Mouse (Mus musculus) liver, embryonic 11.5 days (tissue): Measurements from ENCODE around the gene Zc3h15. TPM values are rescaled to one million over a fixed set of nuclear protein-coding genes. Genes with fewer than 3 reads are reported as not detected.

Experiments used
- ATAC-seq: fragments of 200-750 bp; cut with Nextera tagmentation; replicated peaks from 2 replicates; pipeline ENCODE4 v1.8.0; 2017; ENCODE audit warnings: moderate number of reproducible peaks, mild to moderate bottlenecking, moderate TSS enrichment, moderate library complexity; ENCODE audit not compliant: low FRiP score
- DNase-seq: peaks from one replicate; pipeline ENCODE4 v3.0.0-alpha.2; 2017; ENCODE audit warnings: low spot score
- H3K27ac ChIP-seq: fragments of 300-500 bp; sonication (generic); 2 replicates; pipeline ENCODE4 v1.5.1; 2014; ENCODE audit warnings: mild to moderate bottlenecking, low read depth, low read length, control low read depth
- H3K27me3 ChIP-seq: fragments of 300-500 bp; sonication (generic); replicated peaks from 2 replicates; pipeline ENCODE4 v1.6.1; 2014; ENCODE audit warnings: low read length, mixed read lengths; ENCODE audit not compliant: control insufficient read depth, insufficient read depth
- H3K36me3 ChIP-seq: fragments of 300-500 bp; sonication (generic); 2 replicates; pipeline ENCODE4 v1.6.1; 2014; ENCODE audit warnings: mild to moderate bottlenecking, low read length, moderate library complexity, mixed read lengths; ENCODE audit not compliant: control insufficient read depth, insufficient read depth
- H3K4me1 ChIP-seq: fragments of 300-500 bp; sonication (generic); replicated peaks from 2 replicates; pipeline ENCODE4 v1.6.1; 2014; ENCODE audit warnings: low read length, mixed read lengths; ENCODE audit not compliant: control insufficient read depth, insufficient read depth
- H3K4me2 ChIP-seq: fragments of 300-500 bp; sonication (generic); 2 replicates; pipeline ENCODE4 v1.6.1; 2014; ENCODE audit warnings: mild to moderate bottlenecking, control low read depth, moderate library complexity
- H3K4me3 ChIP-seq: fragments of 300-500 bp; sonication (generic); 2 replicates; pipeline ENCODE4 v1.5.1; 2014; ENCODE audit warnings: low read depth, low read length, control low read depth
- H3K9ac ChIP-seq: fragments of 300-500 bp; sonication (generic); 2 replicates; pipeline ENCODE4 v1.6.1; 2014; ENCODE audit warnings: low read depth, low read length, control low read depth
- H3K9me3 ChIP-seq: fragments of 300-500 bp; sonication (generic); 2 replicates; pipeline ENCODE4 v1.6.1; 2016; ENCODE audit warnings: low read length, inconsistent platforms, mixed read lengths; ENCODE audit not compliant: control insufficient read depth
- WGBS: fragments of 180-500 bp; shearing (Covaris S2); extraction: QIAGEN DNeasy Blood & Tissue Kit; methylation state at CpG from one replicate; pipeline ENCODE4 v1.1.7; 2014; 5-methylcytosine and 5-hydroxymethylcytosine counted together
- polyA plus RNA-seq: library from polyadenylated mRNA; unstranded; fragments of >200 nt; fragmentation: Nextera tagmentation; extraction: Ambion mirVana; gene quantifications from 2 replicates; pipeline ENCODE4 v1.2.1, GENCODE M21; 2014

Gene Zc3h15
- 122 and 126 TPM in 2 replicates for polyA plus RNA-seq

GRCm38 (mm10) chr2:83644276-83645252, at the start of gene Zc3h15:
Gene Zc3h15 (plus strand): TSS chr2:83644435.
- DNase-seq (peak; percentile 91), ATAC-seq (peak; percentile 99)
- no peaks in the 10 kb centered on the region for H3K27me3 ChIP-seq
- peaks cover 14% of the 10 kb centered on the region; the same call in 1 of the 2 replicates for H3K4me1 ChIP-seq
- peak within 1 kb of the TSS; percentile 94 for H3K9ac ChIP-seq
- H3K27ac ChIP-seq, result peak within 1 kb of the TSS; percentile 85
- peaks cover 2% of the 10 kb centered on the region; the same call in 1 of the 2 replicates for H3K36me3 ChIP-seq
- H3K9me3 ChIP-seq, result no peaks in the 10 kb centered on the region
- H3K4me3 ChIP-seq, result peak within 1 kb of the TSS; percentile 74
- H3K4me2 ChIP-seq, result peak within 1 kb of the TSS; percentile 79
- WGBS, result under 1% methylated on average over 76 of the region's 100 CpGs

- Histone ChIP-seq H3K27me3 (no peaks in the 10 kb centered on the region), H3K4me1 (no peaks in the 10 kb centered on the region), H3K9me3 (no peaks in the 10 kb centered on the region), H3K4me3 (no peak overlapping the region), H3K27ac (no peak overlapping the region), H3K9ac (no peak overlapping the region), H3K36me3 (no peaks in the 10 kb centered on the region), H3K4me2 (no peak overlapping the region)
- DNase-seq (no peak), ATAC-seq (no peak)
- 83% methylated on average over 11 of the region's 11 CpGs for WGBS
Observed at GRCm38 (mm10) chr2:83620558-83621367, 23.5 kb upstream of the Zc3h15 start.

- Histone ChIP-seq H3K4me2 (no peak overlapping the region), H3K9me3 (no peaks in the 10 kb centered on the region), H3K4me1 (no peaks in the 10 kb centered on the region), H3K27me3 (no peaks in the 10 kb centered on the region), H3K4me3 (no peak overlapping the region), H3K36me3 (no peaks in the 10 kb centered on the region), H3K27ac (no peak overlapping the region), H3K9ac (no peak overlapping the region)
- WGBS, result 81% methylated on average over 4 of the region's 4 CpGs
- no peak for DNase-seq
- ATAC-seq, result no peak
Observed at GRCm38 (mm10) chr2:83621511-83621910, 22.7 kb upstream of the Zc3h15 start.

- Histone ChIP-seq H3K27me3 (no peaks in the 10 kb centered on the region), H3K4me3 (no peak overlapping the region), H3K27ac (no peak overlapping the region), H3K36me3 (no peaks in the 10 kb centered on the region), H3K9ac (no peak overlapping the region), H3K9me3 (no peaks in the 10 kb centered on the region), H3K4me2 (no peak overlapping the region), H3K4me1 (no peaks in the 10 kb centered on the region)
- 47% methylated on average over 11 of the region's 11 CpGs for WGBS
- DNase-seq (no peak), ATAC-seq (no peak; the same call in 1 of the 2 replicates)
Observed at GRCm38 (mm10) chr2:83622792-83623191, 21.4 kb upstream of the Zc3h15 start.

- Histone ChIP-seq H3K27ac (no peak overlapping the region), H3K27me3 (no peaks in the 10 kb centered on the region), H3K36me3 (no peaks in the 10 kb centered on the region), H3K9me3 (no peaks in the 10 kb centered on the region), H3K9ac (no peak overlapping the region), H3K4me2 (no peak overlapping the region), H3K4me1 (no peaks in the 10 kb centered on the region), H3K4me3 (no peak overlapping the region)
- 65% methylated on average over 4 of the region's 4 CpGs for WGBS
- no peak for DNase-seq
- ATAC-seq, result no peak
Observed at GRCm38 (mm10) chr2:83624045-83624444, 20.2 kb upstream of the Zc3h15 start.

- ATAC-seq, result peak; percentile 64
- no peak overlapping the region for H3K27ac ChIP-seq
- WGBS, result 30% methylated on average over 10 of the region's 10 CpGs
- no peaks in the 10 kb centered on the region for H3K4me1 ChIP-seq
- H3K4me3 ChIP-seq, result no peak overlapping the region
- no peaks in the 10 kb centered on the region for H3K36me3 ChIP-seq
- H3K9ac ChIP-seq, result no peak overlapping the region
- H3K9me3 ChIP-seq, result no peaks in the 10 kb centered on the region
- H3K27me3 ChIP-seq, result no peaks in the 10 kb centered on the region
- peak; percentile 65 for DNase-seq
- peak overlapping the region; percentile 25; the same call in 1 of the 2 replicates for H3K4me2 ChIP-seq
Observed at GRCm38 (mm10) chr2:83625226-83626108, 18.8 kb upstream of the Zc3h15 start.

- WGBS, result 84% methylated on average over 9 of the region's 9 CpGs
- no peak overlapping the region for H3K4me2 ChIP-seq
- no peaks in the 10 kb centered on the region for H3K4me1 ChIP-seq
- no peaks in the 10 kb centered on the region for H3K36me3 ChIP-seq
- H3K27me3 ChIP-seq, result no peaks in the 10 kb centered on the region
- H3K27ac ChIP-seq, result no peak overlapping the region
- no peak for ATAC-seq
- H3K9ac ChIP-seq, result no peak overlapping the region
- no peak for DNase-seq
- H3K9me3 ChIP-seq, result no peaks in the 10 kb centered on the region
- no peak overlapping the region for H3K4me3 ChIP-seq
Observed at GRCm38 (mm10) chr2:83626881-83627280, 17.4 kb upstream of the Zc3h15 start.

- Histone ChIP-seq H3K27me3 (no peaks in the 10 kb centered on the region), H3K4me1 (no peaks in the 10 kb centered on the region), H3K9me3 (no peaks in the 10 kb centered on the region), H3K4me3 (no peak overlapping the region), H3K27ac (no peak overlapping the region), H3K9ac (no peak overlapping the region), H3K4me2 (no peak overlapping the region), H3K36me3 (no peaks in the 10 kb centered on the region)
- DNase-seq (no peak), ATAC-seq (no peak)
- 76% methylated on average over 9 of the region's 9 CpGs for WGBS
Observed at GRCm38 (mm10) chr2:83627495-83627894, 16.7 kb upstream of the Zc3h15 start.
